In the genomic region with DNA sequence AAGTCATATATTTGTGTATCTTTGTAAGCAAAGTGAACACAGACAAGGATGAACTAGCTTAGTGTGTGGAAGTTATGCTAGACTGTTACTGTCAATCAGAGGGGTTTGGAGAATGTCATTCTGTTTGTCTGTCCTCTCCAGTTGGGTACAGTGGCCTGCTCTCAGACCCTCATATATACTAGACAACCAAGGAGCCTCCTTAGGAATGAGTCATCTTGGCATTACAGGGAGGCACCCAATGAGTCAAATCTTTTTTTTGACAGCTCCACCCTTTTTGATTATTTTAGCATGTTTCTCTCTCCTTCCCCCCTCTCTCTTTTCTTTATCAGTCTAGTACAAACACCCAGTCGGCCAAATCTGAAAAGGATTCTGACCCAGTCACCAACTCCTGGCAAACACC, we compare ENCODE assay signal across 13 mouse cellular contexts.
DNase-seq lines count a peak whose midpoint lies in the region; ATAC-seq and TF ChIP-seq lines count a peak whose summit lies in the region.
"Had no signal": no experiment of that assay in that cellular context is flagged by ENCODE, and none has a peak within 500 bp of the region (broad histone marks: within the 10 kb centered on the region; RNA-seq: fewer than 3 reads in every experiment).

No protein-coding gene starts in this region.

- no peak overlapping the region for H3K4me3 ChIP-seq in hindbrain, embryonic 12.5 days
- no peak overlapping the region for H3K4me3 ChIP-seq in hindbrain, embryonic 11.5 days (ENCODE audit: low read depth, low read length)
- no peak overlapping the region for H3K4me3 ChIP-seq in embryonic facial prominence, embryonic 13.5 days
- peak overlapping the region; percentile 64 for H3K4me3 ChIP-seq in hindbrain, embryonic 16.5 days (ENCODE audit: low read length)
- H3K4me3 ChIP-seq in midbrain, postnatal 0 days (ENCODE audit: low read depth, low read length), result peak overlapping the region; percentile 66; the same call in 1 of the 2 replicates

- no peak for DNase-seq in hindbrain, embryonic 11.5 days (ENCODE audit: low spot score)
- no peak for DNase-seq in midbrain, postnatal 0 days (ENCODE audit: low spot score)
- DNase-seq in natural killer cell, adult 2 months (ENCODE audit: low spot score in 2 of 2), result no peak
- DNase-seq in frontal cortex, postnatal 25 days (ENCODE audit: low spot score in 2 of 2), result no peak
- DNase-seq: adrenal gland, adult 2 months; cerebellum, adult 11-12 months; heart, adult 18-20 months; lung, adult 2 months had no signal

- no peaks in the 10 kb centered on the region for H3K27me3 ChIP-seq in hindbrain, embryonic 12.5 days
- no peaks in the 10 kb centered on the region for H3K27me3 ChIP-seq in hindbrain, embryonic 11.5 days (ENCODE audit: control insufficient read depth, insufficient read depth, low read length)
- no peaks in the 10 kb centered on the region for H3K27me3 ChIP-seq in embryonic facial prominence, embryonic 13.5 days
- no peaks in the 10 kb centered on the region for H3K27me3 ChIP-seq in hindbrain, embryonic 16.5 days (replicated peaks; ENCODE audit: control insufficient read depth, insufficient read depth, low read length)
- H3K27me3 ChIP-seq in midbrain, postnatal 0 days (ENCODE audit: insufficient read depth, low read length), result no peaks in the 10 kb centered on the region

- WGBS in hindbrain, embryonic 12.5 days, result 61% methylated on average over 1 of the region's 1 CpGs
- WGBS in hindbrain, embryonic 11.5 days, result 57% methylated on average over 1 of the region's 1 CpGs
- WGBS in embryonic facial prominence, embryonic 13.5 days, result 54% methylated on average over 1 of the region's 1 CpGs
- 22% methylated on average over 1 of the region's 1 CpGs for WGBS in hindbrain, embryonic 16.5 days
- WGBS in midbrain, postnatal 0 days, result 8% methylated on average over 1 of the region's 1 CpGs

- H3K4me1 ChIP-seq in hindbrain, embryonic 12.5 days, result peaks cover 27% of the 10 kb centered on the region
- no peaks in the 10 kb centered on the region for H3K4me1 ChIP-seq in hindbrain, embryonic 11.5 days (replicated peaks; ENCODE audit: control insufficient read depth, insufficient read depth, low read length)
- H3K4me1 ChIP-seq in embryonic facial prominence, embryonic 13.5 days, result peaks cover 35% of the 10 kb centered on the region
- peaks cover 19% of the 10 kb centered on the region for H3K4me1 ChIP-seq in hindbrain, embryonic 16.5 days (ENCODE audit: control insufficient read depth, insufficient read depth, low read depth, low read length)
- peaks cover 9% of the 10 kb centered on the region; the same call in 1 of the 2 replicates for H3K4me1 ChIP-seq in midbrain, postnatal 0 days (ENCODE audit: insufficient read depth, low read length)

- H3K4me2 ChIP-seq in hindbrain, embryonic 12.5 days (replicated peaks), result peak overlapping the region; percentile 59
- H3K4me2 ChIP-seq in hindbrain, embryonic 11.5 days (replicated peaks; ENCODE audit: low read depth, low read length), result no peak overlapping the region
- H3K4me2 ChIP-seq in embryonic facial prominence, embryonic 13.5 days, result 0 out of 2 replicates have a peak overlapping the region, but pooled peaks have one; percentile 75
- H3K4me2 ChIP-seq in hindbrain, embryonic 16.5 days (ENCODE audit: low read length), result peak overlapping the region; percentile 54
- H3K4me2 ChIP-seq in midbrain, postnatal 0 days (ENCODE audit: low read depth, low read length, poor library complexity, severe bottlenecking), result peak overlapping the region; percentile 68

- no peak overlapping the region for H3K9ac ChIP-seq in hindbrain, embryonic 12.5 days
- no peak overlapping the region for H3K9ac ChIP-seq in hindbrain, embryonic 11.5 days (ENCODE audit: low read depth, low read length)
- no peak overlapping the region for H3K9ac ChIP-seq in embryonic facial prominence, embryonic 13.5 days
- H3K9ac ChIP-seq in hindbrain, embryonic 16.5 days (ENCODE audit: low read depth, low read length), result peak overlapping the region; percentile 86
- no peak overlapping the region for H3K9ac ChIP-seq in midbrain, postnatal 0 days (replicated peaks; ENCODE audit: low read length, poor library complexity, severe bottlenecking)

- no peak for TF ChIP-seq CTCF in midbrain, postnatal 0 days (IDR thresholded peaks at IDR 0.05)

- peak overlapping the region; percentile 99 for H3K27ac ChIP-seq in hindbrain, embryonic 12.5 days
- H3K27ac ChIP-seq in hindbrain, embryonic 11.5 days (ENCODE audit: low read depth, low read length), result no peak overlapping the region
- H3K27ac ChIP-seq in embryonic facial prominence, embryonic 13.5 days, result peak overlapping the region; percentile 100
- peak overlapping the region; percentile 95 for H3K27ac ChIP-seq in hindbrain, embryonic 16.5 days (ENCODE audit: low read depth, low read length)
- peak overlapping the region; percentile 98 for H3K27ac ChIP-seq in midbrain, postnatal 0 days (ENCODE audit: low read depth, low read length)
- H3K27ac ChIP-seq: kidney, postnatal 0 days had no signal

- H3K36me3 ChIP-seq in hindbrain, embryonic 12.5 days, result no peaks in the 10 kb centered on the region
- no peaks in the 10 kb centered on the region for H3K36me3 ChIP-seq in hindbrain, embryonic 11.5 days (ENCODE audit: control insufficient read depth, insufficient read depth, low read length)
- H3K36me3 ChIP-seq in embryonic facial prominence, embryonic 13.5 days, result no peaks in the 10 kb centered on the region
- H3K36me3 ChIP-seq in hindbrain, embryonic 16.5 days (ENCODE audit: control insufficient read depth, insufficient read depth, low read length), result no peaks in the 10 kb centered on the region
- no peaks in the 10 kb centered on the region for H3K36me3 ChIP-seq in midbrain, postnatal 0 days (ENCODE audit: insufficient read depth, low read length)

- no peak for ATAC-seq in hindbrain, embryonic 12.5 days (ENCODE audit: low FRiP score)
- ATAC-seq in hindbrain, embryonic 11.5 days (ENCODE audit: low FRiP score), result no peak
- ATAC-seq in embryonic facial prominence, embryonic 13.5 days (ENCODE audit: insufficient number of reproducible peaks, insufficient read depth, low FRiP score, low TSS enrichment, low read depth), result no peak
- ATAC-seq in hindbrain, embryonic 16.5 days, result no peak
- no peak for ATAC-seq in midbrain, postnatal 0 days (ENCODE audit: low FRiP score)
- ATAC-seq in granulocyte monocyte progenitor cell, adult 5-6 weeks (replicated peaks; ENCODE audit: poor library complexity, severe bottlenecking), result no peak

- no peaks in the 10 kb centered on the region for H3K9me3 ChIP-seq in hindbrain, embryonic 12.5 days (replicated peaks)
- H3K9me3 ChIP-seq in hindbrain, embryonic 11.5 days (ENCODE audit: control insufficient read depth, low read length), result no peaks in the 10 kb centered on the region
- no peaks in the 10 kb centered on the region for H3K9me3 ChIP-seq in embryonic facial prominence, embryonic 13.5 days
- no peaks in the 10 kb centered on the region for H3K9me3 ChIP-seq in hindbrain, embryonic 16.5 days (ENCODE audit: control insufficient read depth, low read length)
- no peaks in the 10 kb centered on the region for H3K9me3 ChIP-seq in midbrain, postnatal 0 days (ENCODE audit: low read length)

Comparison
In these comparisons a context has a peak if more than half of its experiments do, and no peak if none do; other contexts are left out.
1. H3K4me3 ChIP-seq: peak in hindbrain, embryonic 16.5 days (single experiment) and midbrain, postnatal 0 days (single experiment); none in hindbrain, embryonic 12.5 days (single experiment), hindbrain, embryonic 11.5 days (single experiment) and embryonic facial prominence, embryonic 13.5 days (single experiment).